Mouse (Mus musculus) CD4-positive, CD25-positive, alpha-beta regulatory T cell, adult 4 months (primary cell): ENCODE results near the gene Atp6v0a2. TPM values are rescaled to one million over a fixed set of nuclear protein-coding genes. Genes with fewer than 3 reads are reported as not detected.
"Not testable (repeated sequence)": the region's sequence is repeated elsewhere in the genome, so short reads cannot be mapped to it uniquely, and the experiment has no call there.

ENCODE experiments used
- ATAC-seq: one replicate; pipeline ENCODE4 v1.8.0; 2017
- polyA plus RNA-seq, 2 experiments: library from polyadenylated mRNA; unstranded; fragments of 100-300 nt; shearing (Covaris generic); gene quantifications; one replicate each; pipeline ENCODE4 v1.2.1; 2017

The Atp6v0a2 gene
- 10 to 100 TPM; 31.0 to 57.7 TPM for polyA plus RNA-seq

DNA sequence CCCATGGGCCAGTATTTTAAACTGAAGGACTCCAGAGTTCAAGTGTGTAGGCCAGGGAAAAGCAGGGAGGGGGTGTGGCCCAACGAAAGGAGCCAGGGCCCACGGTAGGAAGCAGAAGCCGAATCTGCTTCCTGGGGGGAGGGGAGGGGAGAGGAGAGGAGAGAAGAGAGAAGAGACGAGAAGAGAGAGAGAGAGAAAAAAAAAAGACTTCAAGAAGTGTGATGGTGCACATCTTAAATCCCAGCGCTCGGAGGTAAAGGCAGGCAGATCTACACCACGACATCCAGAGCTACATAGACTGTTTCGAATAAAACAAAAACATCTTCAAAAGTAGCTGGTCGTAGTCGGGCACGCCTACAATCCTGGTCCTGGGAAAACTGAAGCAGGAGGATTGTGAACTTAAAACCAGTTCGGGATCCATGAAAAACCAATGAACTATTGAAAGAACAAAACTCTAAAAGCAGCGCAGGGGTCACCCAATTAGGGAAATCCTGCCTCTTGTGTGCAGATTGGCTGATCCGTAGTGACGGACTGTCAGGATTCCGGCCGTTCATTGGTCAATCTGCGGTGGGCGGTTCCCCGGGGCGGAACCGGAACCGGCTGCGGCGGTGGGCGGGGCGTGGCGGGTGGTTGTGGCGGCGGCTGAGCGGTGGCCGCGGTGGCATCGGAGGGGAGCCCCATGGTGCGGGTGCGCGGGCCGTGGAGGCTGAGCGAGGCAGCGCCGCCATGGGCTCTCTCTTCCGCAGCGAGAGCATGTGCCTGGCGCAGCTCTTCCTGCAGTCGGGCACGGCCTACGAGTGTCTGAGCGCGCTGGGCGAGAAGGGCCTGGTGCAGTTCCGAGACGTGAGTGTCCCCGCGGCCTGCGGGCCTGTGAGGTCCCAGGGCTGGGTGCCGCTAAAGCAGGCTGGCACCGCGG, at the start of gene Atp6v0a2:
Atp6v0a2 (plus strand) TSS at position 129 of the 916 bp plus-strand sequence.
- ATAC-seq, result peak; percentile 93

DNA sequence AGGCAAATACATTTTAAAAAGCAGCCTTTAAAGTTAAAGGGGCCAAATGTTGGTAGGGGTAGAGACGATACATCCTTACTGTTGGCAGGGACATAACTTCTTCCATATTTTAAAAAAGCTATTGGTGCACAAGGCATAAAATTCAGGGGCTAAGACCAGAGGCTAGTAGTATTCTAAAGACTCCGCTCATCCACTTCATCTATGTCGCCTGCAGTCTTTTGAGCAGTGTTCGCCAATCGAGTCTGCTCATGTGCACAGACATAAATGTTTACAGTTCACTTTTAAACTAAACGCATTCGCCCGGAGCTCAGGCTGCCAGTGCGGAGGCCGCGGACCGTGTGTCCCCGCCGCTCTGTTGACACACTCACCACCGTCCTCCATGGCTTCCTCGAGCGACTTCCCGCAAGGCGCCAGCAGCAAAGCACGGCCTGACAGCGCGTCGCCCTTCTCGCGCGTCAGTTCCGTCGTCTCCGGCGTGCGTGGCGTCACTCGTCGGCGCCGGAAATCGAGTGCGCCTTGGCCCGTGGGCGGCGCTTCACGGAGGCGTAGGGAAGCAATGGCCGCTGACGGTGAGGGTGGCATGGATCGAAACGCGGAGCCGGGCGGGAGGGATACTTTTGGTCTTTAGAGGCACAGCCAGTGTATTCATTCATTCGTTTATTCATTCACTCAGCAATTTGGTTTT, 49.6 kb upstream of the Atp6v0a2 start, which contains the start of the genes Eif2b1 and Gtf2h3:
Eif2b1 (minus strand) TSS at position 499 of the 685 bp plus-strand sequence.
Gtf2h3 (plus strand) TSS at position 508 of the 685 bp plus-strand sequence.
- ATAC-seq, result peak; percentile 98

GRCm38 (mm10) chr5:124582515-124582914, 45.9 kb upstream of the Atp6v0a2 start:
- no peak for ATAC-seq

- no peak for ATAC-seq
Observed at GRCm38 (mm10) chr5:124592768-124593167, 35.6 kb upstream of the Atp6v0a2 start.

- peak; percentile 96 for ATAC-seq
Observed at GRCm38 (mm10) chr5:124598224-124599174, 29.9 kb upstream of the Atp6v0a2 start.

- not testable (repeated sequence) for ATAC-seq
Observed at GRCm38 (mm10) chr5:124599726-124600125, 28.6 kb upstream of the Atp6v0a2 start.

GRCm38 (mm10) chr5:124602349-124602748, 26.0 kb upstream of the Atp6v0a2 start:
- ATAC-seq, result no peak

- no peak for ATAC-seq
Observed at GRCm38 (mm10) chr5:124604296-124604695, 24.1 kb upstream of the Atp6v0a2 start.

- ATAC-seq, result no peak
Observed at GRCm38 (mm10) chr5:124605041-124605622, 23.2 kb upstream of the Atp6v0a2 start.

- no peak for ATAC-seq
Observed at GRCm38 (mm10) chr5:124610965-124611364, 17.4 kb upstream of the Atp6v0a2 start.

DNA sequence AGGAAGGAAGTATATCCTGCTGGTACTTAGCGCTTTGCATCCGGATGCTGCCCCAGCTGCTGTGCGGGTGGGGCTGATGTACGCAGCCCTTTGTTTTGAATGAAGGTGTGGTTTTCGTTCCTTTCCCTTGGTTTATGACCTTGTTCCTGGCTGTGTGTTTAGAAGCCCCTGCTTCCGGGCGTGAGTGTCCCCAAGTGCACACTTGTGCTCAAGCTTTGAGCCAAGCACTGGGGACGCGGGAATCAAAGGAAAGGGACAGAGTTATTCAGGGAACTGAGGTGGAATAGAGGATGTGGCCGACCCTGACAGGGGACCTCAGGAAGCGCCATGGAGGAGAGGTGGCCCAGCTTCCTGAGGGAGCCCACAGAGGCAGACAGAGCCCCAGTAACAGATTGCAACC, 13.7 kb upstream of the Atp6v0a2 start:
- peak; percentile 41 for ATAC-seq

DNA sequence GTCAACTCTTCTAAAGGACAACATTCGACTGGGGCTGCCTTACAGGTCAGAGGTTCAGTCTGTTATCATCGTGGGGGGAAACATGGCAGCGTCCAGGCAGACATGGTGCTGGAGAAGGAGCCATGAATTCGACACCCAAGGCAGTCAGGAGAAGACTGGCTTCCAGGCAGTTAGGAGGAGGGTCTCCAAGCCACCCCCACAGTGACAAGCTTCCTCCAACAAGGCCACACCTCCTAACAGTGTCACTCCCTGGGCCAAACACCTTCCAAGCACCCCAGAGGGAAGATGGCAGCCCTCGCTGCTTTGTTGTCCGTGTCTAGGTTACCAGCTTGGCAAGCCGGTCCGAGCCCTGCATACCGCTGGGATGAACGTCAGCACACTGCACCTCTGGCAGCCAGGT, 9.7 kb upstream of the Atp6v0a2 start:
- ATAC-seq, result no peak

GRCm38 (mm10) chr5:124621362-124621761, 7.0 kb upstream of the Atp6v0a2 start:
- no peak for ATAC-seq

GRCm38 (mm10) chr5:124622890-124623289, 5.5 kb upstream of the Atp6v0a2 start:
- ATAC-seq, result no peak

DNA sequence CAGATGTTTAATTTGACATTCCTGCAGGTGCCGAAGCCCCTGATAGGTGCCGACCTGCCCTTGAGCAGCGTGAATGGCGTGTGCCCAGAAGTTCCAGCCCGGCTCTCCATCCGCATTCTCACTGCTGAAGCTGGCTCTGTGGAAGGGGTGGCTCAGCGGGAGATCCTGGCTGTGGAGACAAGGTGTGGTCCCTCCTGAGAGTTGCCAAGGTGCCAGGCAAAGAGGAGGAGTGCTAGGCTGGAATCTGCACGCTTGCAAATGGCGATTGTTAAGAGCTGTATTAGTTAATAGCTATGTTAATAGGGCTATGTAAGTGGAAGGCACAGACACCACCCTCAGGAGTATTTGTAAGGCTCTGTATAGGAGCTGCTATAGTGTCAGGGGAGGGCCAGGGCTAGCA, 4.1 kb upstream of the Atp6v0a2 start:
- ATAC-seq, result no peak

- ATAC-seq, result no peak
Observed at GRCm38 (mm10) chr5:124629641-124630040, 1.3 kb downstream of the Atp6v0a2 start.

DNA sequence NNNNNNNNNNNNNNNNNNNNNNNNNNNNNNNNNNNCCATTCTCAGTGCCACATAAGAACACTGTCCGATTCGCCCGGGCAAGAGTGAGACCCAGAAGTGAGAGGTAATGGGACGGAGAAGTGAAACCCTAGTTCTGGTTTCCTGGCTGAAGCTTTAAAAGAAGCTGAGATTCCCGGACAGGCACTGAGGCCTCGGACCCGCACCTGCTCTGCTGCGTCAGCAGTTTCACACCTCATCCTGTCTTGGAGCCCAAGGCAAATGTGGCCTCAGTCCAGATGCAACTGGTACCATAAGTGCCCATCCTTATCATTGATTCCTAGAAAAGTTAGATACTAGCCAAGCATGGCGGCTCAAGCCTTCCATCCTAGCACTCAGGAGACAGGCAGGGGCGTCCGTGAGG, 3.3 kb downstream of the Atp6v0a2 start:
- ATAC-seq, result no peak

DNA sequence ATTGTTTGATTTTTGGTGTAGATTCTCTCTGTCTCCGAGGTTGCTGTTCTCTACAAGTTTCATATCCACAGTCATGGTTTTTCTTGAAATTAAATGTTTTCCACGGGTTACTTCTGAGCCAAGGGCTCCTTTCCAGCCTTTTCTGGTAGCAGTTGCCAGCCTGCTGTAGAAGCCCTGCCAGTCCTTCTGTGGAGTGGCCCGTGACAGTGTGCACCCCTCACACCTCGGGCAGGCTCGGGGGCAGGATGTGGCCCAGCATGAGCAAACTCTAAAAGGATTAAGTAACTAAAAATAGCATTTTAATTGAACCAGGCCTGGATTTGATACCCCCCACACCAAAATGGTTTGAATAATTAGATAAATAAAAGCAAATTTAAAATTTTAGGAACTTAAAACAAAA, 4.1 kb downstream of the Atp6v0a2 start:
- ATAC-seq, result no peak

- ATAC-seq, result peak; percentile 33
Observed at GRCm38 (mm10) chr5:124633425-124633824, 5.0 kb downstream of the Atp6v0a2 start.

DNA sequence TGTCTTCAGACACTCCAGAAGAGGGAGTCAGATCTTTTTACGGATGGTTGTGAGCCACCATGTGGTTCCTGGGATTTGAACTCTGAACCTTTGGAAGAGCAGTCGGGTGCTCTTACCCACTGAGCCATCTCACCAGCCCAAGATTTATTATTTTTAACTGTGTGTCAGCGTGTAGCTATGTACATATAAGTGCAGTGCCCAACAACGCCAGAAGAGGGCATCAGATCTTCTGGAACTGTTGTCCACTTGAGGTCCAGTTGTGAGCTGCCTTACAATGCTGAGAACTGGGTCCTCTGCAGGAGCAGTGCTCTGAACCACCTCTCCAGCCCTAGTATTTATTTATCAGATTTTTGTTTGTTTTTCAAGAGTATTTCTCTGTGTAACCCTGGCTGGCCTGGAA, 6.7 kb downstream of the Atp6v0a2 start:
- ATAC-seq, result not testable (repeated sequence)

GRCm38 (mm10) chr5:124636139-124636538, 7.8 kb downstream of the Atp6v0a2 start:
- ATAC-seq, result no peak

- ATAC-seq, result peak; percentile 13
Observed at GRCm38 (mm10) chr5:124636694-124637093, 8.3 kb downstream of the Atp6v0a2 start.
